Mouse (Mus musculus) heart, postnatal 4 days (tissue): Measurements from ENCODE around the gene Zic5. TPM values are rescaled to one million over a fixed set of nuclear protein-coding genes. Genes with fewer than 3 reads are reported as not detected.

ENCODE experiments used
- DNase-seq: peaks from one replicate; pipeline ENCODE4 v3.0.0; 2021
- total RNA-seq, 2 experiments: library from RNA; stranded (reverse); gene quantifications; 2 replicates each; pipeline ENCODE4 v1.2.3; 2021

The Zic5 gene
- total RNA-seq, 2 experiments from 2014 or later = not detected

DNA sequence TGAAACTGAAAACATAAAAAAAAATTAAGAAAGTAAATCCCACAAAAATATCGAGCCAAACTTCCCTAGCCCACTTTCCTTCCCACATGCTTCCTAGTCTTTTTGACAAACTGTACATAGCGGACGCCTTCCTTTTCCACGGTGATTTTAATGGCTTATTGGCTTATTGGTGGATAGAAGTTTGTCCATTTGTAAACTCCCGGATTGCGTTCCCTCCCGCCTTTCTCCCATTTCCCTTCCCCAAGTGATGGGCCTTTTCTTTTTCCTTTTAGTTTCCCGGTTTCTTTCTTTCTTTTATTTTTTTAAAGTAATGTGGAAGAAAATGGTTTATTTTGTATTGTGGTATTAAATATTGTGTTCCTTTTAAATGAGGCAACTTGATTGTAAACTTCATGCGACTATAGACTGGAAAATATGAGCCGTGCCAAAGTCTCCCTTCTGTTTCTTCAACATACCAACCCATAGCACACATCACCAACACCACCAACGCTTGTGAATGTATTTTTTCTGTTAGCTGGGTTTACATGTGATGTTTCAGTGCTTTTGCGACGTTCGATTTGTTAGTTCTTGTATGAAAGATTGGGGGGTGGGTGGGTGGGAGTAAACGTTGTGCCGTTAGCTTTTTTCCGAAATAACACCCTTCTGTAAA is 14.1 kb upstream of the Zic5 start:
- DNase-seq = no peak

DNA sequence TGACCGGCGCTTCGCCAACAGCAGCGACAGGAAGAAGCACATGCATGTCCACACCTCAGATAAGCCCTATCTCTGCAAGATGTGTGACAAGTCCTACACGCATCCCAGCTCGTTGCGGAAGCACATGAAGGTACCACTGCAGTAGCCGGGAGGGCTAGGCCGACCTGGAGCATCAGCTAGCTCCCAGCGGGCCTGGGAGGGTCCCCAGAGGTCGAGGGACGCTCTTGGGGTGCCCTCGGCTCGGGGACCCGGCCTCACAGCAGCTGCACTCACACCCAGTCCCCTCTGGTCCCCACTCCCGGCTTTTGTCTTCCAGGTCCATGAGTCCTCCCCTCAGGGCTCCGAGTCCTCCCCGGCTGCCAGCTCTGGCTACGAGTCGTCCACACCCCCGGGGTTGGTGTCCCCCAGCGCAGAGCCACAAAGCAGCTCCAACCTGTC is 13.1 kb upstream of the Zic5 start:
- DNase-seq = no peak

DNA sequence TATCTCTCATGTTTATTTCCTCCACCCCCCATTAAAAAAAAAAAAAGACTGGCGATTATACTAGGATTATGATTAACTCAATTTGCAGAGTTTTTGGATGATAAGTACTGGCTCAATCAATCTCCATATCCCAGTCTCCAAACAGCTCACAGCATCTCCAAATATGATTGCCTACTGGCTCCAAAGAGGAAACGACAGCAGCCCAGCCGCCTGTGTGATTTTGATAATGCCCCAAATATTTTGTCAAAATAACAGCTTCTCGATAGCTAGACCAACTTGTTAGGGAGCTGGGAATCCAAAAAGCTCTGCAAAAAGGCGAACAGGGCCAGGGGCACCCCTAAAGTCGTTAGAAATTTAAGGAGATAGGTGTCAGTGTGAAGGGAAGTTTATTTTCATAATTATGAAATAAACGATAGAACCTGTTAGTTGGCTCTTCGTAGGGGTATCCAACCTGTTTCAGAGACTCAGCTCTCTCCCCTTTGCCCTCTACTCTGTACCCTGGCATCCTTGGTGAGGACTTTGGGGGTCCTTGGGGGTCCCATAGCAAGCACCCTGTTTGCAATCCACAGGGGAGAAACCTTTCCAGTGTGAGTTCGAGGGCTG is 12.6 kb upstream of the Zic5 start:
- no peak for DNase-seq

DNA sequence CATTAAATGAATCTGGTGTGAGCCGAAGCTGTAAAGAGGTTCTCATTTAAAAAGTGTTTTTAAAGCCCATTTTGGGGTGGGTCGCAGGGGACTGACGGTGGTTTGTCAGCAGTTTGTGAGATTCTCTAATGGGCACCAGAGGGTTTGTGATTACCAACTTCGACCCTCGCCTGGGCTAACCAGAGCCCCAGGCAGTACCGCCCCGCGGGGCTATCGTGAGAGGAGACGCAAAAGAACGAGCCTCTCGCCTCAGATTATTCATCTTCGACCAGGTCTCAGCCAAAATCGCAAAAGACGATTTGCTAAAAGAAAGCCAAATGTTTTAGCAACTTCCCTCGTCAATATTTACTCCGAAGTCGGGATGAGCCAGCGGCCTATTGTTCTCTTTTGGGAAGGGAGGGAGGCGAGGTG is 11.8 kb upstream of the Zic5 start:
- DNase-seq = no peak

DNA sequence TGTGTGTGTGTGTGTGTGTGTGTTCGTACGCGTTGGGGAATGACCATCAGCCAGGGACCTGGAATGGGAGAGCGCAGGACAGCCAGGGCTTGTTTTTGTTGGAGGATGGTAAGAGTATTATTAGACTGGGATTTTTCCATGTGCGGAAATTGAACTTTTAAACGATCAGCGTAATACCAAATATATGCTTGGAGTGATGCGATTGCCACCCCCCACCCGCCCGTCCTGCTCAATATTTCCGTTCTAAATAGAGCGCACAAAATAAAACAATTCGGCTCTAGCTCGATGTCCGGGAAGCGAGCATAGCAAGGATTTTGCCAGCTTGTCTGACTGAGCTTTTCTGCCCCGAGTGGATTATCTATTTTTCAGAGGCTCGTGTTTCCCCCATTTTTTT is 11.3 kb upstream of the Zic5 start:
- DNase-seq = no peak

DNA sequence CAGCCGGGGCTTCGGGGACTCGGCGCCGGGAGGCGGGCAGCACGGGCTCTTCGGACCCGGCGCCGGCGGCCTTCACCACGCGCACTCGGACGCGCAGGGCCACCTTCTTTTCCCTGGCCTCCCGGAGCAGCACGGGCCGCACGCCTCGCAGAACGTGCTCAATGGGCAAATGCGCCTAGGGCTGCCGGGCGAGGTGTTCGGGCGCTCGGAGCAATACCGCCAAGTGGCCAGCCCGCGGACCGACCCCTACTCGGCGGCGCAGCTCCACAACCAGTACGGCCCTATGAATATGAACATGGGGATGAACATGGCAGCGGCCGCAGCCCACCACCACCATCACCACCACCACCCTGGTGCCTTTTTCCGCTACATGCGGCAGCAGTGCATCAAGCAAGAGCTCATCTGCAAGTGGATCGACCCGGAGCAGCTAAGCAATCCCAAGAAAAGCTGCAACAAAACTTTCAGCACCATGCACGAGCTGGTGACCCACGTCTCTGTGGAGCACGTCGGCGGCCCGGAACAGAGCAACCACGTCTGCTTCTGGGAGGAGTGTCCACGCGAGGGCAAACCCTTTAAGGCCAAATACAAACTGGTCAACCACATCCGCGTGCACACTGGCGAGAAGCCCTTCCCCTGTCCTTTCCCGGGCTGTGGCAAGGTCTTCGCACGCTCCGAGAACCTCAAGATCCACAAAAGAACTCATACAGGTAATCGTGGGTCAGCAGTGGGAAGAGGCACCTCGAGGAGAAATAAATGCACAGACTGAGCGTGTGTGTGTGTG is 10.8 kb upstream of the Zic5 start:
- DNase-seq = no peak

DNA sequence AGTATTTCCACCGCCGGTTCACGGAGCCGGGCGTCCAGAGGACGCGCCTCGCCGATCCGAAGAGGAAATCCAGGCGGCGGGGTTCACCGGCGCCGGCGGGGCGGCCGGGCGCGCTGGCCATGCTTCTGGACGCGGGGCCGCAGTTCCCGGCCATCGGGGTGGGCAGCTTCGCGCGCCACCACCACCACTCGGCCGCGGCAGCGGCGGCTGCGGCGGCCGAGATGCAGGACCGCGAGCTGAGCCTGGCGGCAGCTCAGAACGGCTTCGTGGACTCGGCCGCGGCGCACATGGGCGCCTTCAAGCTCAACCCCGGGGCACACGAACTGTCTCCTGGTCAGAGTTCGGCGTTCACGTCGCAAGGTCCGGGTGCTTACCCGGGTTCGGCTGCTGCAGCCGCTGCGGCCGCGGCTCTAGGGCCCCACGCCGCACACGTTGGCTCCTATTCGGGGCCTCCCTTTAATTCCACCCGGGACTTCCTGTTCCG is 10.1 kb upstream of the Zic5 start:
- no peak for DNase-seq

DNA sequence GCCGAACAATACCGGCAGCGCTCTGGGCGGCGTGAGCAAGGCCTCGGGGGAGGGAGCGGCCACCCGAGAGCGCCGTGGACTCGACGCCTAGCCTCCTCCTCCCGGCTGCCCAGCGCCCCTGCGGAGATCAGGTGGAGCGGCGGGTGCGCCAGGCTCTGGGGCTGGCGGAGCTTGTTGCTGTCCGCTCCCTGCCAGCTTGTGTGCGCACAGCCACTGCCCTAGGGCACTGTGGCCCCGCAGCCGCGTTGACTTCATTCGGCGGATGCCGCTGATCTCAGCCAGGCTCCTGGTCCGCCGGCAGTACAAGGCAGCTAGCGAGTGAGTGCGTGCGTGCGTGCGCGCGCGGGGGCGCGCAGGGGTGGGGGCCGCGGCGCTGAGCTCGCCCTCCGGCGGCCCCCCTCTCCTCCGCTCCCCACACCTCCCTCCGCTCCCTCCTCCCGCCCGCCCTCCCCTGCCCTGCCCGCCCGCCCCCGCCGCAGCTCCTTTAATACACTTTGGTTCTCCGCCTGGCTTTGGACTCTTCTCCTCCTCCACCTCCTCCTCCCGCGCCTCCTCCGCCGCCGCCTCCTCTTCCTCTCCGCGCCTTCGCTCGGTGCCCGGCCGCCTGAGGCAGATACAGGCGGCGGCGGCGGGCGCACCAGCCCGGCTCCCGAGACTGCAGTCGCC is 9.5 kb upstream of the Zic5 start, which contains the start of gene Zic2:
Gene Zic2 (plus strand): TSS at position 545 of the 666 bp plus-strand sequence.
- DNase-seq = no peak

DNA sequence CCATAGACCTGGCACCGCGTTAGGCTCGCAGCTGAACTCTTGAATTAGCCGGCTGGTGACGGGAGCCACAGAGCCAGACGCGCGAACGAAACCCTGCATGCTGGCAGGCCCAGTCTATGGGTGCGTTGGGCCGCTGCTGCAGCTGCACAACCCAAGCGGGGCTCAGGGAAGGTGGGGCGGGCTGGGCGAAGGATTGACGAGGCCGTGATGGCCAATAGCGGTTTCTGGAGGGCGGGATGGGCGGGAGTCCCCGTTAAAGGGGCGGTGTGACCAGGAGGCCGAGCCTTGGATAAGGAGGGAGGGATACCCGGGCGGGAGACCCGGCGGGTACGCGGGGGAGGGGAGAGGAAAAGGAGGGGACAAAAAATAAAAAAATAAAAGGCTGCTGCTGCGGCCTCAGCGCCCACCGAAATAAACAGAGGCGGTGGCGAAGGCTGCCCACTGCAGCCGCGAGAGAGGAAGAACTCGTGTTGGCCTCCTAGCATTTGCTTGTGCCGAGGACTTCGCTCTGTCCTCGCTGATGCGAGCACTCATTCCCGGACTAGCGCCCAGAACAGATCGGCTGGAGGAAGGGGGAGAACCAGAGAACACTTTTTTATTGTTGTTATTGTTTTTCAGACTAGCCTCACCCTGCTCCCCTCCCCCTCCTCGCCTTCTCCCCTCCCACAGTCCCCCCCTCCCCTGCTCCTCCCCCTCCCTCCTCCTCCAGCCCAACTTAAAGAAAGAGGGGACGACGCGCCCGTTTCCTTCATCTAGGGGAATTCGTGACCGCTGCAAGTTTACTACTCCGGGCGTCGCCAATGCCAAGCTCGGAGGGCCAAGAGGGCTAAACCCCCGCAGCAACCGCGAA is 8.8 kb upstream of the Zic5 start:
- DNase-seq = no peak

DNA sequence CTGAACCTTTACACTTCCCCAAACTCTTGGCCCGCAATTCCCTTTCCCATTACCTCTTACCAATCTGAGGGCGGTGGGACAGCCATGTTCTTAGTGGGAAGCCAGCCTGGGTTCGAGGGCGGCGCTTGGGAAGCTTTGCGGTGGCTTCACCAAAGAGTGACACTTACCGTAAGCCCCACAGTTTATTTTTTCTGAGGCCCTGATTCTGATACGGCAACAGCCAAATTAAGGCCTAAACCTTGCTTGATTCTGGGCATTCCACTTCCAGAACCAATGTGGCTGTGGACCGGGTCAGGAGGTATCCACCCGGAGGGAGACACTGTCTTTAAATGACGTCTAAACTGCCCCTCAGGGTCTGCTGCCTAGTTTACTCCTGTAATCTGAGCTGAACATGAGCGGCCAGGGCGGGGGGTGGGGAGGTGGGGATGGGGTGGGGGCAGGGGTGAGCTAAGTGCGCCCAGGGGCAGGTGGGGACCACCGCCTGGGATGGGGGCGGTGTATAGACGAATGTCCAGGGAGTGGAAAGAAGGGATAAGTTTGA is 7.8 kb upstream of the Zic5 start:
- DNase-seq = no peak

DNA sequence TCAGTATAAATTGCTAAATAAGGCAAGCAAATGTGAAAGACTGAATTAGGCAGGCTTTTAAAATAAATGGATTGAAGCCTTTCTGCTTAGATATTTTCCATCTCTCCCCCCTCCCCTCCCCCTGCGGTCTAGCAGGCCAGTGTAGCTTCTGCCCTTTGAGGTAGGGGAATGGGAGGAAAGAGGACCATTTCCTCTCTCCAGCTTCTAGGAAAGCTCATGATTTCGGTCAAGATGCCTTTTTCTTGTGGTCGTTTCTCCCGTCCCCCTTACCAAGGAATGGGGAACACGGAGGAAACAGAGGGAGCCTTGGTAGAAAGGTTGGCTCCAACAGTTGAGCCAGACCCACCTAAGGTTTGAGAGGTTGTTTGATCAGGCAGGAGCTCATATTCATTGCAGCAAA is 7.2 kb upstream of the Zic5 start:
- no peak for DNase-seq

DNA sequence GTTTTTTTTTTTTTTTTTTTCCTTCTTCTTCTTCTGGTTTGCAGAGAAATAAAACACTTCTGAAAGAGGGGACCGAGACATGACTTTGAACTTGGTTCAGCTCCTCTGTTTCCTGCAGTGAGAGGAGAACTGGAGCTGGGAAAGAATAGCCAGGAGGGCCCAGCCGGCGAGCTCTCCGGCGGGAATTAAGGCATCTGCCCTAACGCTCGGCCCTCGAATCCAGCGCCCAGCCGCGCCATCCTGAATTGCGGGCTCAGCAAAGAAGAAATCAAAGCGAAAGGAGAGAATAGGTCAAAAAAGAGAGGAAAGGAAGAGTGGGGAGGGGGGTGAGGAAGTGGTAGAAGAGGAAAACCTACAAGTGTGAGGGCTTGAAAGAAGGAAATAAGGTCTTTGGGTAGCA is 6.7 kb upstream of the Zic5 start:
- DNase-seq = no peak

DNA sequence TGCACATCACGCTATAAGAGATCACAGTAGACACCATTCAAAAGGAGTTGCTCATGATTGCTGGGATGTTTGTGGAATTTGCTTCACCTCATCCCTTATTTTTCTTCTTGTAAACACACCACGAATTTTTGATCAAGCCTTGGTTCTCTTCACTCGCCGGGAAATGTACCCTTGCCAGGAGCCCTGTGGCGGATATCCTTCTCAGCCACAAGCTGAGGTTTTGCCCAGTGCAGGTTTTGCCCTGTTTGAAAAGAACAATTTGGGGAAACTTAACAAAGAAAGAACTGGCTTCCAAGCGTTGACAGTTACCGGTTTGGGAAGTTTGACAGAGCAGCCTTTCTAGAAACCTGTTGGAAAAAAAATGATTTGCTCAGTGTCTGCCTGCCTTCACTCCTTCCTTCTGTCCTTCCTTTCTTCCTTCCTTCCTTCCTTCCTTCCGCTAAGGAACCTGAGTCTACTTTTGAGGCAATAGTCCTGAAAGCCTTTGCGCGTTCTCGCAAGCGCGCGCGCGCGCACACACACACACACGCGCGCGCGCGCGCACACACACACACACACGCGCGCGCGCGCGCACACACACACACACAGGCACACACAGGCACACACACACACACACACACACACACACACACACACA is 6.1 kb upstream of the Zic5 start:
- no peak for DNase-seq

DNA sequence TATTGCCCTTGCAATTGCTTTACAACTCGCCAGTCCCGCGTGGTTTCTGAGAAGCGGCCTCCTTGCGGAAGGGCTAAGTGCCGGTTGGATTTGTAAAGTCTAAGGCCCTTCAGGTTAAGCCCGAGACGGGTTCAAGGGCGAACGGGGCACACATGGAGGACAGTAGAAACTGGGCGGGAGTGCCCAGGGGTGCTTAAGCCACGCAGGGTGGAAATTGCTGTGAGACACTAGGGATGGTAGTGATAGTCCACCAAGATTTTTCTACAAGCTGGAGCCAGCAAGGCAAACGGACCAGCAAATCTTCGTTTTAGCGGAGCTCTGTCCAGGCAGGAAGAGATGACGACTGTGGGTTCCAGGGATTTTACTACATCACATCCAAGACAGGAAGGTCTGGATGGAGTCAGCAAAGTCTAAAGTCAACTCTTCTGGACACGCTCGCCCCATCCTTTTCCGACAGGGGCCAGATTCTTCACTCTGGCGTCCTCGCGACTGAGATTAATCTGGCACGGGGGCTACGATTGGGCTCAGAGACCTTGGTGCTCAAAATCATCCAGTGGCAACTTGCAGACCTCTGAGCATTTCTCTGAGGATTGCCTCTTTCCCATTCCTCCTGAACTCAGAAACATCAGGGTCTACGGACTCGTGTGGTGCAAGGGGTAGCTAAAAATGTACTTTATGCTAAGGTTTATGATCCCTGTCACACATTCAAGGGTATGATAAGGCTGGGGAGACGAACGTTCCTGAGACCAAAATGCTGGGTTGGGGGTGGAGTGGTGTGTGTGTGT is 3.7 kb upstream of the Zic5 start:
- DNase-seq = no peak

DNA sequence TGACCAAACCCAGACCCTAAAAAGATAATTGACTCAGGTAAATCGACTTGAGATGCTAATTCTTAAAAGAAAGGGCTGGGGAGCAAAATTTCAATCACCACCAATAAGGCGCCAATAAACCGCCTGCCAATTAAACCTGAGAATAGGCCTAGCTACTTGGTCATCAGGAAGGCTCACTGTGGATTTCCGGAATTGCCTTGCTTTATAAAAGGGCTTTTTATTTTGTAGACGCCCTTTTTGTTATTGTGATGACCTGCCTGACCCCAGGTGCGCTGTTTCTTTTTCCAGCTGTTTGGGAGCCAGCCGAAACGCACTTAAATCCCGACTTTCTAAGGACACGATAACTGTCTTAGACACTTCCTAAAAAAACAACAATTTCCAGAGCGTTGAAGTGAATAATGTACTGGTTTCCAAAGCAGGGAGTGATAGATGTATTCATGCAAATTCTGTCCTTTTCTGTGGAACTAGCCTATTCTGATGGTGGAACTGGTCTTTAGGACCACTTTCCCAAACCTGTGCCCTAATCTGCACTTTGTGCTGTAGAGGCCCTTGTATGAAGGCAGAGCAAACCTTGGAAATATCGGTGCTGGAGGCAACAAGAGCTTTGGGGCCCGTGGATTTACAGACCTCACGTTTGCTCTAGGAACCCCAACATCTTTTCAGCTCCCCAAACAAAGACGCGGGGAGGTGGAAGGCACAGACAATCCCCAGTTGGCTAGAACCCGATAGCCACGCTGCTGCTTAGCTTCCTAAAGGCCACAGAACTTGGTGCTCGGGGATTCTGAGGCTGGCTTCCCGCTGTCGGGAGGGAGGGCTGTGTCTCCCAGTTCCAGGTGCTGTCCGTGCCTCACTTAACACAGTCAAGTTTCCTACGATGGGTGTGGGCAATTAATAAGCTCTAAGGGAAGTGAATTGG is 2.7 kb upstream of the Zic5 start:
- DNase-seq = no peak

DNA sequence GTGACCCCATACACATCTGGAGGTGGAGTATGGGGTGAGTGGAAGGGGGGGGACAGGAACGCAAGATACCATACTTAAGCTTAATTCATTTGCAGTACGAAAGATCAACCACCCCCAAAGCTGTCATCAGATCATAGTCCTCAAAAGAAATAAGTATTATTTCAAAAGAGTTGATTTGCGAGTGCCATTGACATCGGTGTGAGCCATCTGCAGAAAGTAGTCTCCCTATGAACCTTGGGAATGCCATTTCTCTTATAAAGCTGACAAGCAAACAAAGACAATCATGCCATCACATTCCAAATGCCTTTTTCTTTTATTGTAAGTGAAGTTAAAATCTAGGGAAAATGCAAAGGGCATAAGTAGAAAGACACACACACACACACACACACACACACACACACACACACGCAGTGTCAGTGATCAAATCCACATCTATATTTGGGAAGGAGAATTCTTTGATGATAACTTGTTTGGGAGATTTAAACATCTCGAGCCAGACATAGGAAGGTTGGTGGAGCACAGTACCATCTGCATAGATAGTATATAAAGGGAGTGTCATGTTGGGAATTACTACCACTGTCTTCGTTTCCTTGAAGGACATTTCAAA is 1.4 kb upstream of the Zic5 start:
- DNase-seq = no peak

DNA sequence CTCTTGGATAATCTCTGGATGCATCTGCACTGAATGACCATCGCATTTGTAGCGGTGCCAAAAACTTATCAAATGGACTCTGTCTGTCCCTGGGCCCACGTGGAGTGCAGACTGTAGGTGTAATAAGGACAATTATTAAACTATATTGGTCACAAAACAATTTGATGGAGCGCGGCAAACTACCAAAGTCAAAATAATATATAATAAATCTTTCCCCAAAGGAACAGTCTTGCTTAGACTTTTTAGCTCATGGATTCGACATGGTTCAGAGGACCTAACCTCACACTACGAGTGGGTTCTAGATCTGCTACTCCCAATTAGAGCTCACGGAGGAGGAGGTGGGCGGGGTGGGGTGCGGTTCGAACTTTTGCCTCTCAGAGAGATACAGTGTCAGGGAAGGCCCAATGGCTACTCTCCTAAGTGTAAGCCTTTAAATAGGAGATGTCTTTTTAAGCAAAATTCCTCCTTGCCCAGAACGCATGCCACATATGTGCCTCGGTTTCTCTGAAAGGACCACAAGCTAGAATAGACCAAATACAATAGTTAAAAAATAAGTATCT is 534 bp upstream of the Zic5 start:
- no peak for DNase-seq

DNA sequence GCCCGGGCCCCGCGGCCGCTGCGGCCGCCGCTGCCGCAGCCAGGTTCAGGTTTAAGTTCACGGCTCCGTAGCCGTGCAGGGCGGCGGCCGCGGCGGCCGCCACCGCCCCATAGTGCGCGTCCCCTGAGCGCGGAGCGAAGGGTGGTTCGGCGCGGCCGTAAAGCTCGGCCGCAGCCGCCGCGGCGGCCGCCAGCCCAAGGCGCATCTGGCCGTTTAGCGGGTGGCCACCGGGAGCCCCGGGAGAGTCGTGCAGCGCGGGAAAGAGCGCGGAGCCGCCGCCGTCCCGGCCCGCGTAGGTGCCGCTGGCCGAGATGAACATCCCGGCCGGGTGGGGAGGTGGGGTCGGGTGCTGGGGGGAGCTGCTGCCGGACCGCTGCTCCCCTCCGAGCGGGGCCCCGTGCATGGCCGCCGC is 1.1 kb downstream of the Zic5 start:
- no peak for DNase-seq
